Mouse (Mus musculus) forebrain, postnatal 0 days (tissue): ENCODE results near the gene Asf1b. TPM values are rescaled to one million over a fixed set of nuclear protein-coding genes. Genes with fewer than 3 reads are reported as not detected.

Experiments
- ATAC-seq: fragments of 200-750 bp; cut with Nextera tagmentation; 2 replicates; pipeline ENCODE4 v1.8.0; 2017; ENCODE audit warnings: mild to moderate bottlenecking, moderate library complexity
- DNase-seq: peaks from one replicate; pipeline ENCODE4 v3.0.0-alpha.2; 2015
- H3K27ac ChIP-seq: fragments of 300-500 bp; sonication (generic); 2 replicates; pipeline ENCODE4 v1.5.1; 2014; ENCODE audit warnings: low read depth, mild to moderate bottlenecking, antibody characterized with exemption, low read length, moderate library complexity, mixed read lengths
- H3K27me3 ChIP-seq: fragments of 300-500 bp; sonication (generic); 2 replicates; pipeline ENCODE4 v1.6.1; 2014; ENCODE audit warnings: mild to moderate bottlenecking, low read length, mixed read lengths; ENCODE audit not compliant: insufficient read depth
- H3K36me3 ChIP-seq: fragments of 300-500 bp; sonication (generic); 2 replicates; pipeline ENCODE4 v1.6.1; 2014; ENCODE audit warnings: mild to moderate bottlenecking, moderate library complexity; ENCODE audit not compliant: insufficient read depth
- H3K4me1 ChIP-seq: fragments of 300-500 bp; sonication (generic); 2 replicates; pipeline ENCODE4 v1.6.1; 2014; ENCODE audit warnings: antibody characterized with exemption; ENCODE audit not compliant: insufficient read depth
- H3K4me2 ChIP-seq: fragments of 300-500 bp; sonication (generic); 2 replicates; pipeline ENCODE4 v1.6.1; 2014; ENCODE audit warnings: low read depth, mild to moderate bottlenecking, moderate library complexity
- H3K4me3 ChIP-seq: fragments of 300-500 bp; sonication (generic); 2 replicates; pipeline ENCODE4 v1.5.1; 2014; ENCODE audit warnings: low read depth, low read length, mixed read lengths
- H3K9ac ChIP-seq: fragments of 300-500 bp; sonication (generic); 2 replicates; pipeline ENCODE4 v1.6.1; 2014; ENCODE audit warnings: mild to moderate bottlenecking
- H3K9me3 ChIP-seq: fragments of 300-500 bp; sonication (generic); 2 replicates; pipeline ENCODE4 v1.6.1; 2016; ENCODE audit warnings: low read length
- CTCF ChIP-seq: sonication (generic); IDR thresholded peaks from 2 replicates; pipeline ENCODE4 v1.5.1; 2016; ENCODE audit warnings: antibody characterized with exemption, control low read depth, low read depth
- WGBS: fragments of 180-500 bp; shearing (Covaris S2); extraction: QIAGEN DNeasy Blood & Tissue Kit; methylation state at CpG from one replicate; pipeline ENCODE4 v1.1.7; 2014; 5-methylcytosine and 5-hydroxymethylcytosine counted together
- polyA plus RNA-seq: library from polyadenylated mRNA; unstranded; fragments of >200 nt; fragmentation: Nextera tagmentation; extraction: Ambion mirVana; gene quantifications from 2 replicates; pipeline ENCODE4 v1.2.1, GENCODE M21; 2015
- total RNA-seq: library from RNA; depleted of rRNA; stranded (reverse); fragments of >200 nt; gene quantifications from 2 replicates; pipeline ENCODE4 v1.2.3, GENCODE M21; 2014

The Asf1b gene
- total and polyA plus RNA-seq, 2 experiments from 2014 or later = 5.0 to 5.1 TPM

GRCm38 (mm10) chr8:83998231-83999056, 43.1 kb downstream of the Asf1b start:
- H3K27me3 ChIP-seq = no peaks in the 10 kb centered on the region
- peak; percentile 42 for ATAC-seq
- H3K36me3 ChIP-seq = peaks cover 28% of the 10 kb centered on the region
- peak; percentile 68 for TF ChIP-seq CTCF
- WGBS = under 1% methylated on average over 69 of the region's 92 CpGs
- H3K9me3 ChIP-seq = no peaks in the 10 kb centered on the region
- H3K27ac ChIP-seq = peak overlapping the region; percentile 92
- peak overlapping the region; percentile 76 for H3K4me3 ChIP-seq
- peak overlapping the region; percentile 91 for H3K4me2 ChIP-seq
- peak overlapping the region; percentile 83 for H3K9ac ChIP-seq
- peak; percentile 77 for DNase-seq
- H3K4me1 ChIP-seq = peaks cover 9% of the 10 kb centered on the region

- Histone ChIP-seq H3K36me3 (peaks cover 24% of the 10 kb centered on the region), H3K4me1 (peaks cover 14% of the 10 kb centered on the region), H3K4me2 (peak overlapping the region; percentile 91), H3K27me3 (no peaks in the 10 kb centered on the region), H3K4me3 (peak overlapping the region; percentile 76), H3K9ac (peak overlapping the region; percentile 83; the same call in 1 of the 2 replicates), H3K9me3 (no peaks in the 10 kb centered on the region), H3K27ac (no peak overlapping the region)
- WGBS = 67% methylated on average over 16 of the region's 16 CpGs
- ATAC-seq (no peak), DNase-seq (no peak)
- TF ChIP-seq CTCF = no peak
Observed at GRCm38 (mm10) chr8:83999057-83999705, 43.9 kb downstream of the Asf1b start.

- Histone ChIP-seq H3K4me2 (no peak overlapping the region), H3K4me3 (no peak overlapping the region)
- ATAC-seq = no peak
Observed at GRCm38 (mm10) chr8:83999825-84000224, 44.5 kb downstream of the Asf1b start.

GRCm38 (mm10) chr8:84001281-84002000, 46.1 kb downstream of the Asf1b start, which contains the start of gene 1700067K01Rik:
1700067K01Rik (plus strand) TSS chr8:84001502.
- Histone ChIP-seq H3K27ac (no peak within 1 kb of the TSS), H3K4me1 (peaks cover 17% of the 10 kb centered on the region), H3K4me2 (no peak within 1 kb of the TSS), H3K9ac (no peak within 1 kb of the TSS), H3K4me3 (no peak within 1 kb of the TSS), H3K27me3 (no peaks in the 10 kb centered on the region), H3K9me3 (no peaks in the 10 kb centered on the region), H3K36me3 (peaks cover 17% of the 10 kb centered on the region; the same call in 1 of the 2 replicates)
- no peak for DNase-seq
- no peak for TF ChIP-seq CTCF
- no peak for ATAC-seq
- WGBS = 30% methylated on average over 61 of the region's 61 CpGs

More at GRCm38 (mm10) chr8:83999825-84000224, 44.5 kb downstream of the Asf1b start:
- 92% methylated on average over 2 of the region's 2 CpGs for WGBS
- no peak overlapping the region for H3K9ac ChIP-seq
- H3K4me1 ChIP-seq = peaks cover 17% of the 10 kb centered on the region
- DNase-seq = no peak
- no peaks in the 10 kb centered on the region for H3K9me3 ChIP-seq
- H3K27me3 ChIP-seq = no peaks in the 10 kb centered on the region
- H3K27ac ChIP-seq = no peak overlapping the region
- H3K36me3 ChIP-seq = peaks cover 18% of the 10 kb centered on the region
- TF ChIP-seq CTCF = no peak

GRCm38 (mm10) chr8:84002957-84003611, 47.8 kb downstream of the Asf1b start:
- H3K27me3 ChIP-seq = no peaks in the 10 kb centered on the region
- ATAC-seq = no peak
- peaks cover 17% of the 10 kb centered on the region; the same call in 1 of the 2 replicates for H3K36me3 ChIP-seq
- H3K4me2 ChIP-seq = no peak overlapping the region
- no peak overlapping the region for H3K4me3 ChIP-seq
- H3K9ac ChIP-seq = no peak overlapping the region
- DNase-seq = no peak
- 52% methylated on average over 12 of the region's 12 CpGs for WGBS
- no peak overlapping the region for H3K27ac ChIP-seq
- H3K9me3 ChIP-seq = no peaks in the 10 kb centered on the region
- peaks cover 17% of the 10 kb centered on the region for H3K4me1 ChIP-seq
- TF ChIP-seq CTCF = no peak

GRCm38 (mm10) chr8:84003612-84004246, 48.4 kb downstream of the Asf1b start:
- ATAC-seq = no peak
- TF ChIP-seq CTCF = no peak
- 70% methylated on average over 6 of the region's 6 CpGs for WGBS
- Histone ChIP-seq H3K4me2 (peak overlapping the region; percentile 96), H3K27ac (no peak overlapping the region), H3K36me3 (peaks cover 17% of the 10 kb centered on the region; the same call in 1 of the 2 replicates), H3K9me3 (no peaks in the 10 kb centered on the region), H3K4me3 (peak overlapping the region; percentile 61), H3K4me1 (peaks cover 15% of the 10 kb centered on the region), H3K9ac (peak overlapping the region; percentile 60), H3K27me3 (no peaks in the 10 kb centered on the region)
- no peak for DNase-seq
